Mouse (Mus musculus) spleen, embryonic (tissue): Measurements from ENCODE around the gene Olfr632.
"Not testable (repeated sequence)": the region's sequence is repeated elsewhere in the genome, so short reads cannot be mapped to it uniquely, and the experiment has no call there.

Source experiments
- CTCF ChIA-PET: fragments of 350-600 bp; sonication (Branson Sonifier 250); formaldehyde crosslinking; loops from one replicate; lab custom pipeline; 2022; lab: Charles Lee

The Olfr632 gene

DNA sequence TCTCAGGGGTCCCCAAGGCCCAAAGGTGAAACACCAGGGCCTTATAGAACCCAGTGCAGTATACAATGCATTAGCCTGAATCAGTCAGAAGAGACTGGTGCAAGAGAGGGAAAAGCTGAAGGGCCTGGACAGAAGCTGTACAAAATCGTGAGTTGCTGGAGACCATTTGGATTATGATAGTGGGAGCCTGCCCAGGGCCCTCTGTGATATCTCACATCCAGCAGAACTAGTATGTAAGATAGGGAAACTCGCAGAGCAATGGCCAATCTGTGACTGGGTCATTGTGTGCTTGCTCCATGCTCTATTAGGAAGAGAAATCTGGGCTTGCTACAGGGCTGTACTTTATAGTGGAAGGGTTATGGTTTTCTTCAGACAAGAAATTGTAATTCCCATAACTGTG lies at the start of gene Olfr632:
TSS of gene Olfr632 (plus strand) at position 84 of the 400 bp plus-strand sequence.
- CTCF ChIA-PET = no interaction called here

DNA sequence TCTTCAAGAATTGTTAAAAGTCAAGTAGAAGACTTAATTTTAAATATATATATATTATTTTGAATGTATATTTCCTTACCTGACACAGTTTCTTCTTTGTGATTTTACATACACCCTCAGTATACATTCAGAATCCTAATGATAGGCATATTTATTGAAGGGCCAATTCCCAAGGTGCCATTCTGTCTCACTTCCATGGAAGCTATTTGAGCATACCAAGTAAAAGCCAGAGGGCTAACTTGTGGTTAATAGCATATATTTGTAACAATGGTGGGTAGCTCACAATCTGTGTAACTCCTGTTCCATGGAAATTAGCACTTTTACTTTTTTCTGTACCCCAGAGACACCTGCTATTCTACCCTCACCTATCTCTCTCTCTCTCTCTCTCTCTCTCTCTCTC lies 48.0 kb upstream of the Olfr632 start, which contains the start of gene Olfr66:
TSS of gene Olfr66 (minus strand) at position 101 of the 400 bp plus-strand sequence.
- CTCF ChIA-PET = interaction anchor here (0.9 kb wide), 1 partner anchor 16 kb away, joined by 13 read pairs; no protein-coding TSS in a partner anchor

- CTCF ChIA-PET = interaction anchor here (1.0 kb wide), 1 partner anchor 155 kb away, joined by 3 read pairs; no protein-coding TSS in a partner anchor
These were observed 39.8 kb upstream of the Olfr632 start, which contains the start of gene Olfr64 for GRCm38 (mm10) chr7:103894385-103894784. TSS of gene Olfr64 (minus strand) at chr7:103894485.

DNA sequence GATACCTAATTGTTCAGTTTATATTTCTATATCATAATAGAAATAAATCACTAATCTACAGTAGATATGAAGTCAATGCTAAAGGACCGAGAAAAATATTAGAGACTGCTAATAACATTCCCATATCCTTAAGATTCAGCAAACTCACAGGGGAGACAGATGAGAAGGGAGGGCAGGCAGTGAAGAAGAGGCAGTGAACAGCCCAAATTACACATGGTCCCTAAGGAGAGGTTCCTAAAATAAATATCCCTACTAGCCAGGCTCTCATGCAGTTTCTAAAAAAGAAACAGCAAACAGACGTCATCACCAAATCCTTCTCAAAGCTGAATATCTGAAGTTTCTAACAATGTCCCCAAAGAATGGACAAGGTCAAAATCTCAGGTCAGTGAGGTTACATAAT lies 31.0 kb upstream of the Olfr632 start, which contains the start of gene Olfr65:
TSS of gene Olfr65 (plus strand) at position 301 of the 400 bp plus-strand sequence.
- CTCF ChIA-PET = no interaction called here

DNA sequence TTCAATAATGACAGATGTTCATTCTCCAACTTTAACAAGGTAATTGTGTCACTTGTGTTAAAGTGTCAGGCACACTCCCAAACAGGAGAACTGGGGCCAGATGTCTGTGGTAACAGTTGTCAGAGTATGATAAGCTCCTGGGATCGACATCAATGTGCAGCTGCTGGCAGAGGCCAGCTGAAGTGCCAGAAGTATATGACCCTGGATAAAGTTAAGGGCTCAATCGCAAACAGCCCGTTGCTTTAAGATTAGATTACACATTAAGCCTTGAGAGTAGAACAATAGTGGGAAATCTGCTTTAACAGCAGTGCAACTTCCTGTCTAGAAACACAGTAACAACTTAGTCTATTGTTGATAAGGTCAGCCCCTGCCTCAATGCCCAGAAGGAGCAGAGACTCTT lies 24.1 kb upstream of the Olfr632 start:
- CTCF ChIA-PET = no interaction called here

GRCm38 (mm10) chr7:103912969-103913511 lies 21.1 kb upstream of the Olfr632 start:
- CTCF ChIA-PET = no interaction called here

DNA sequence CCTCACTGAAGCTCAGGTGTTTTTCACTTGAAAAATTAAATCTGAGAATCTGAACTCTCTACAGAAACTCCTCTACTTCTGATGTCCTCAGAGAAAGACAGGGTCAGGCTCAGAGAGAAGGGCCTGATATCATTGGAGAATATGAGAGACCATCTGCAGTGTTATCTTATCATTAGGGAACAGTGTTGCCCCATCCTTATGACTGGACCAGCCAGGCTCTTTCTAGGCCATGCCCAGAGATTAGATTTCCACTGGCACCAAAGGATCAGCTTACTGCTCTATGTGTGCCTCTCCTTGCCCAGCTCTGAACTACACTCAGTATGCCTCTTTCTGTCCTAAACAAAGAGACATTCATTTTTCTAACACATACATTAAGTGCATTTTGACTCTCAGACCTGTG lies 18.8 kb upstream of the Olfr632 start:
- CTCF ChIA-PET = interaction anchor here (0.6 kb wide), 1 partner anchor 77 kb away, joined by 3 read pairs; no protein-coding TSS in a partner anchor

DNA sequence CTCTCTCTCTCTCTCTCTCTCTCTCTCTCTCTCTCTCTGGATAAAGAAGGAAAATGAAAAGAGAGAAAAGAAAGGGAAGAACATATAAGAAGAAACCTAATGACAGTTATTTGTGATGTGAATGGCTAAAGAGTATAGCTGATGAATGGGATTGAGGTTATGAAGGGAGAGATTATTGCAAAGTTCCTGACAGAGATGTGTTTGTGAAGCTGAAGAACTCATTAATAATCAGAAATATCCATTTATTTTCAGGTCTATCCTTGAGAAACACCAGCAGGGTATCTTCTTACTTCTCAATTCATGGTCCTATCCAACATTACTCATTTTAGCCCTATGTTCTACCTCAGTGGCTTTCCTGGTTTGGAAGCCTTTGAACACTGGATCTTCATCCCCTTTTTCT lies 5.6 kb upstream of the Olfr632 start, which contains the start of gene Olfr631:
TSS of gene Olfr631 (plus strand) at position 301 of the 400 bp plus-strand sequence.
- CTCF ChIA-PET = no interaction called here

DNA sequence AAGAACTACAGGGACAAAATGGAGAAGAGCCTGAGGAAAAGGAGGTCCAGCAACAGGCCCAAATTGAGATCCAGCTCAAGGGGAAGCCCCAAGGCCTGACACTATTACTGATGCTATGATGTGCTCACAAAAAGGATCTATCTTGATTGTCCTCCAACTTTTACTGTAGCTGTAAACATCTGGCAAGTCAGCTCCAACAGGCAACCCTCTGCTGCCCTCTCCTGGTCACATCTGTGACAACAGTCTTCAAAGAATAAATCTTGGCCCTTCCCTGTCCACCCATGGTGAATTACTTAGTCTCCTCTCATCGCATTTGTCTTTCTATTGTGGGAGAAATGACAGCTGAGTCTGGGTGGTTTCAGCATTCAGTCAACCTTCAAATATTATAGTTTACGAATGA lies 8.6 kb downstream of the Olfr632 start:
- CTCF ChIA-PET = no interaction called here

GRCm38 (mm10) chr7:103944137-103944536 lies 10.0 kb downstream of the Olfr632 start, which contains the start of gene Olfr633:
TSS of gene Olfr633 (plus strand) at chr7:103944437.
- CTCF ChIA-PET = interaction anchor here (0.8 kb wide), 1 partner anchor 232 kb away, joined by 4 read pairs; no protein-coding TSS in a partner anchor

DNA sequence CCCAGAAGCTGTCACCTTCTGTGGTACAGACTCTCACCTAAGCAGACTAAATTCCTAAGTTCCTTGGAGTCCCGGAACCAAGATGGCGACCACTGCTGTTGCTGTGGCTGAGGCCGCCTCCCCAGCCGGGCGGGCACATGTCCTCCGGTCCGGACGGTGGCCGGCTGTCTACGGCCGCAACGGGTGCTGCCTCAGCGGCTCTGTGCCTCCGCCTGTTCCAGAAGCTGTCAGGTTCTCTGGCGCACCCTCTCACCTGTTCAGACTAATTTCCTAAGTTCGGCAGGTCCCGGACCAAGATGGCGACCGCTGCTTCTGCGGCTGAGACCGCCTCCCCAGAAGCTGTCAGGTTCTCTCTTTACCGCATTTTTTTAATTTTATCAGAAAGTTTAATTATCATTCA lies 32.7 kb downstream of the Olfr632 start:
- CTCF ChIA-PET = not testable (repeated sequence)

DNA sequence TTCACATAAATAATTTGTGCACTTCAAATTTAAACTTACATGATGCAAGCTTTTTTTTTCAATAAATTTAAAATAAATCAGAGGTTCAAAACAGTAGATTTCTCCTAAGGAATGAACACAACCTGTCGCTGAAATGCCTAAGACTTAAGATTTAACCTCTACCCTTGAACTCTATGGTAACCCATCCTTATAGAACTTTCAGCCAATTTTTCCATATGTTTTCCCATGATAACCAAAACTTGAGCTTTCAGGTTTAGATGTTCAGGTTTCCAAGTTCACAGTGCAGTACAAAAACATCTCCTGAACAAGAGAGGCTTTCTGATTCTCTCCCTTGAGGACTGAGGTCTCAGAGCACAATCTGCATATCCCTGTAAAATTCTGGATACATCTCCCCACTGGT lies 36.7 kb downstream of the Olfr632 start, which contains the start of gene Olfr635:
TSS of gene Olfr635 (plus strand) at position 301 of the 400 bp plus-strand sequence.
- CTCF ChIA-PET = no interaction called here

DNA sequence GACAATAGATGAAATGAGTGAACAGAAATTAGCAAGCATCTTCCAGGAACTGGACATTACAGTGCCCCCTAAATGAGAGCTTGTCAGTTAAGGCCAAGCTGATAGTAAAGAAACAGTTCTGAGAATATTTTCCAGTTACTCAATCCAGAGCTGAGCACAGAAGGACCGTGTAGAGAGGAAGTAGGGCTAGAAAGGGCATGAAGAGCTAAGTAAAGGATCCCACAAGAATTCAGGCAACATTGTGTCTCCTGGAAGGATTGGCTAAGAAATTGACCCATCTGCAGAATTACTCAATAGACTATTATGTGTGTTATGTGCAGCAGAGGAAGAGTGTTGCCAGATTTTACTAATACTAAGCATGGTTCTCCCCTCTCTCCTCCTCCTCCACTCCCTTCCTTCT lies 37.6 kb downstream of the Olfr632 start:
- CTCF ChIA-PET = no interaction called here
